Mouse (Mus musculus) hindbrain, embryonic 14.5 days (tissue): ENCODE results near the gene Radil. TPM values are rescaled to one million over a fixed set of nuclear protein-coding genes. Genes with fewer than 3 reads are reported as not detected.
A peak's percentile ranks its signal among the peaks of the same experiment; 100 is the strongest.

Source experiments
- ATAC-seq: fragments of 200-750 bp; cut with Nextera tagmentation; 2 replicates; pipeline ENCODE4 v1.8.0; 2017; ENCODE audit warnings: moderate number of reproducible peaks, mild to moderate bottlenecking, moderate TSS enrichment, moderate library complexity; ENCODE audit not compliant: low FRiP score
- DNase-seq: peaks from one replicate; pipeline ENCODE4 v3.0.0-alpha.2; 2015; ENCODE audit warnings: low spot score
- H3K27ac ChIP-seq: fragments of 300-500 bp; sonication (generic); 2 replicates; pipeline ENCODE4 v1.5.1; 2014; ENCODE audit warnings: mild to moderate bottlenecking, moderate library complexity
- H3K27me3 ChIP-seq: fragments of 300-500 bp; sonication (generic); 2 replicates; pipeline ENCODE4 v1.6.1; 2014; ENCODE audit warnings: mild to moderate bottlenecking, low read length, mixed read lengths; ENCODE audit not compliant: control insufficient read depth, insufficient read depth
- H3K36me3 ChIP-seq: fragments of 300-500 bp; sonication (generic); replicated peaks from 2 replicates; pipeline ENCODE4 v1.6.1; 2014; ENCODE audit not compliant: control insufficient read depth, insufficient read depth
- H3K4me1 ChIP-seq: fragments of 300-500 bp; sonication (generic); replicated peaks from 2 replicates; pipeline ENCODE4 v1.6.1; 2014; ENCODE audit warnings: antibody characterized with exemption, low read length, mixed read lengths; ENCODE audit not compliant: control insufficient read depth, insufficient read depth
- H3K4me2 ChIP-seq: fragments of 300-500 bp; sonication (generic); replicated peaks from 2 replicates; pipeline ENCODE4 v1.6.1; 2014; ENCODE audit warnings: mild to moderate bottlenecking, moderate library complexity
- H3K4me3 ChIP-seq: fragments of 300-500 bp; sonication (generic); replicated peaks from 2 replicates; pipeline ENCODE4 v1.5.1; 2014; ENCODE audit warnings: mild to moderate bottlenecking, low read length
- H3K9ac ChIP-seq: fragments of 300-500 bp; sonication (generic); 2 replicates; pipeline ENCODE4 v1.6.1; 2014
- H3K9me3 ChIP-seq: fragments of 300-500 bp; sonication (generic); 2 replicates; pipeline ENCODE4 v1.6.1; 2016; ENCODE audit warnings: low read length; ENCODE audit not compliant: control insufficient read depth
- WGBS: fragments of 180-500 bp; shearing (Covaris S2); extraction: QIAGEN DNeasy Blood & Tissue Kit; methylation state at CpG from one replicate; pipeline ENCODE4 v1.1.7; 2014; 5-methylcytosine and 5-hydroxymethylcytosine counted together
- polyA plus RNA-seq: library from polyadenylated mRNA; unstranded; fragments of >200 nt; fragmentation: Nextera tagmentation; extraction: Ambion mirVana; gene quantifications from 2 replicates; pipeline ENCODE4 v1.2.1, GENCODE M21; 2014

Gene Radil
- polyA plus RNA-seq, 1 experiment from 2014 or later: 17.4 TPM

DNA sequence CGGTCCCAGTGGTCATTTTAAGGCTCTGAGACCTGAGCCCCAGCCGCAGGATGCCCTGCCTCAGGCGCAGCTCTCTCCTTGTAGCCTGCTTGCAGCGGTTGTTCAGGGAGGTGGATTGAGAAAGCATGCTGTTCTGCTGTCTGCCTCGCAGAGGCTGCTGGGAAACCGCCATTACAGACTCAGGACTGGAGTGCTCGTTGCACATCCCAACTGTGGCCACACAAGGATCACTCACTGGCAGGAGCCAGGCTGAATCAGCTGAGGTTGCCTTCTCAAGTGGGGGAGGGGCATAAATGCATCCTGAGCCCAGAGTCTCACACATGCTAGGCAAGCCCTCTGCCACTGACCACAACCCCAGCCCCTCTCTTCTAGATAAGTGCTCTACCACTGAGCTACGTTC lies 105.2 kb downstream of the Radil start:
- WGBS: 41% methylated on average over 8 of the region's 8 CpGs
- H3K9me3 ChIP-seq: no peaks in the 10 kb centered on the region
- peaks cover 10% of the 10 kb centered on the region for H3K36me3 ChIP-seq
- 0 out of 2 replicates have a peak overlapping the region, but pooled peaks have one; percentile 17 for H3K27ac ChIP-seq
- no peak overlapping the region for H3K4me3 ChIP-seq
- peak overlapping the region; percentile 47; the same call in 1 of the 2 replicates for H3K9ac ChIP-seq
- H3K4me2 ChIP-seq: no peak overlapping the region
- H3K27me3 ChIP-seq: no peaks in the 10 kb centered on the region
- H3K4me1 ChIP-seq: peaks cover 22% of the 10 kb centered on the region; the same call in 1 of the 2 replicates
- ATAC-seq (no peak), DNase-seq (no peak)

DNA sequence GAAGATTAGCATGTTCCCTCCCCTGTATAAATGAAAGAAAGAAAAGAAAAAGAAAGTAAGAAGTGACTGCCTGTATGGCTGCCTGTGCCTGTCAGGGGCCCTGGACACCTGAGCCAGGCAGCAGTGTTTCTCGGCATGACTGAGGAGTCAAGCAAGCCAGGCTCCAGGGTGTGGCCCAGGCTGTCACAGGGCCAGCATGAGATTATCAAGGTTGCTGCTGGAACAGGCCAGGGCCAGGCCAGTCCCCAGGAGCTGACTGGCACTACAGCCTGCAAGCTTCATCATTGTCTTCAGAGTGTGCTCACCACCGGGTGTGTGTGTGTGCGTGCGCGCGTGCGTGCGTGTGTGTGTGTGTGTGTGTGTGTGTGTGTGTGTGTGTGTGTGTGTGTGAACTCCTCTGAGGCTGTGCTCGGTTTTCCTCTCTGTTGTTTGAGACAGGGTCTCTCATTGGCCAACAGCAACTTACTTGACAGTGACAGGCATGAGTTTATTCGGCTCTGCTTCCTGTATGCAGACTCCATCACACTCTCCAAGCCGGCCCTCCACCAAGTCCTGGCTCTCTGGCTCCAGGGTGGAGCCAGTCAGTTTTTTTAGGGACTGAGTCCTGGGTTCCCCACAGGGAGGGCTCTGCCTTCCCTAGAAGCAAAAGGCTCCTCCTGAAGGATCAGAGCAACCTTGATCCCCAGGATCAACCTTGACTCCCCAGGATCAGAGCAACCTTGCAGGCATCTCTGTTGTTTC lies 105.9 kb downstream of the Radil start:
- WGBS: 64% methylated on average over 11 of the region's 11 CpGs
- ATAC-seq (no peak), DNase-seq (no peak)
- Histone ChIP-seq H3K9me3 (no peaks in the 10 kb centered on the region), H3K4me1 (peaks cover 28% of the 10 kb centered on the region), H3K4me3 (no peak overlapping the region), H3K9ac (0 out of 2 replicates have a peak overlapping the region, but pooled peaks have one; percentile 47), H3K4me2 (no peak overlapping the region), H3K27me3 (no peaks in the 10 kb centered on the region), H3K36me3 (peaks cover 3% of the 10 kb centered on the region), H3K27ac (peak overlapping the region; percentile 17; the same call in 1 of the 2 replicates)

DNA sequence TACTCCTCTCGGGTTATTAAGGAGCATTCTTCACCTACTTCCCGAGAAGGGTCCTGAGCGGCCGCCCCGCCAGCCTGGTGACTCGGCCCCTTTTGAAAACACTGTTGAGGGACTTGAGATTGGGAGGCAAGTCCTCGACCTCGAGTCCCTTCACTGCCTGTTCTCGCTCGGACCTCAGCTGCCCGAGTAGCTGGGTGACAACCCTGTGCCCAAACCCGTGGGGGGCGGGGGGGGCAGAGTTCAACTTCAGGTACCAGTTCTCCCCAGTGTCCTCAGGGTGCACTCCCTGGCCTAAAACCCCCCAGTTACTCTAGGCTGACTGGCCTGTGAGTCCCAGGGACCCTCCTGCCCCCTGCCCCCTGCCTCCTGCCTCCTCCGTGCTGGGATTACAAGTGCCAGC lies 106.9 kb downstream of the Radil start:
- H3K9me3 ChIP-seq: no peaks in the 10 kb centered on the region
- peaks cover 3% of the 10 kb centered on the region; the same call in 1 of the 2 replicates for H3K36me3 ChIP-seq
- ATAC-seq (no peak), DNase-seq (no peak)
- H3K4me3 ChIP-seq: no peak overlapping the region
- H3K9ac ChIP-seq: no peak overlapping the region
- H3K4me2 ChIP-seq: no peak overlapping the region
- WGBS: 75% methylated on average over 14 of the region's 14 CpGs
- H3K4me1 ChIP-seq: peaks cover 35% of the 10 kb centered on the region
- H3K27ac ChIP-seq: no peak overlapping the region
- H3K27me3 ChIP-seq: no peaks in the 10 kb centered on the region

- no peak overlapping the region for H3K9ac ChIP-seq
- peaks cover 3% of the 10 kb centered on the region; the same call in 1 of the 2 replicates for H3K36me3 ChIP-seq
- ATAC-seq: no peak
- H3K27ac ChIP-seq: no peak overlapping the region
- H3K4me2 ChIP-seq: no peak overlapping the region
- no peak for DNase-seq
- 67% methylated on average over 15 of the region's 15 CpGs for WGBS
- no peaks in the 10 kb centered on the region for H3K9me3 ChIP-seq
- no peaks in the 10 kb centered on the region for H3K27me3 ChIP-seq
- H3K4me1 ChIP-seq: peaks cover 35% of the 10 kb centered on the region
- no peak overlapping the region for H3K4me3 ChIP-seq
These were observed 107.4 kb downstream of the Radil start for GRCm38 (mm10) chr5:142443514-142443913.

DNA sequence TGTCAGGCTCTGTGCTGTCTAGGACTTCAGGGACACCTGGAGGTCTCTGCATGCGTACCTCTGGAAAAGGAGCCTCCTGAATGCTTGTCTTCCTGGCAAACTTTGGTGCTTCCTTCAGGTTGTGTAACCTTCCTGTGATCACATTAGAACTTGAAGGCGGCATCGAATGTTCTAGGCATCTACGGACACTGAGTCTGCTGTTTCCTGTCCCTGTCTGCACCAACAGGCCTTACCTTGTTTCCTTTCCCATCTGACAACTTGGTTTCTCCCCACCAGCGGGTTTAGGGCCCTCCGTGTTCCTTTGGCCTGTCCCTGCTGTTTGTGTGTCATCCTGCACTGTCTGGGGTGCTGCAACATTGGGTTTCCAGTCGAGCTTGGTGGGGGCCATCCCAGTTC lies 108.9 kb downstream of the Radil start:
- no peak overlapping the region for H3K4me2 ChIP-seq
- H3K4me3 ChIP-seq: no peak overlapping the region
- no peak overlapping the region for H3K27ac ChIP-seq
- H3K9ac ChIP-seq: no peak overlapping the region
- no peaks in the 10 kb centered on the region for H3K27me3 ChIP-seq
- no peaks in the 10 kb centered on the region for H3K9me3 ChIP-seq
- ATAC-seq: no peak
- DNase-seq: no peak
- 84% methylated on average over 7 of the region's 7 CpGs for WGBS
- 0 out of 2 replicates have a peak, but pooled peaks cover 4% of the 10 kb centered on the region for H3K36me3 ChIP-seq
- H3K4me1 ChIP-seq: peaks cover 30% of the 10 kb centered on the region

DNA sequence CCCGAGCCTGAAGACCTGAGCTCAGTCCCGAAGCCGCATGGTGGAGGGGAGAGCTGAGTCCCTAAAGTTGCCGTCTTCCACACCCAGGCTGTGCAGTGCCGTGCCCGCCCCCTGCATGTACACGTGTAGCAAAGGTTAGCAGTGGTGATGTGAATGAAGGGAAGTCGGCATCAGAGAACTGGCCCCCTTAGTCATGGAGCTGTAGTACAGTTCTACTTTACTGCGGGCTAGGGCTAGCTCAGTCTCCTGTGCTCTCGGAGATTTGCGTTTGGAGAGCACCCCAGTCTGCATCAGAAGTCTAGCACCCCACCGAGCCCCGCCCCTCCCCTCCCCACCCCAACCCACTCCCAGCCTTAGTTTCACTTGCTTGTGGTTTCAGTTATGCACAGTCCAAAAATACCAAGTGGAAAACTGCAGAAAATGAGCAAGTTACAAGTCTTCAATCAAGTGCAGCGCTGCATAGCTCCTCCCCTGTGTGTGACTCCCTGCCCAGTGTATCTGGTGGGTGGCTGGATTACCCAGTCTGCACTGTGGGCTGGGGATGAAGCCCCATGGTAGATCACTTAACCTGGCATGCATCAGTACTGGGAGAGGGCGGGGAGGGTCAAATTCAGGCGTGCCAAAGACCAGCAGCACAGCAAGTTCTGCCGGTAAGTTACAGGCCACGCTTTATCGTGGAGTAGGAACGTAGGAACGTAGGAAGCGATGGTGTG lies 109.4 kb downstream of the Radil start:
- WGBS: 55% methylated on average over 22 of the region's 22 CpGs
- 0 out of 2 replicates have a peak overlapping the region, but pooled peaks have one; percentile 24 for H3K9ac ChIP-seq
- no peak overlapping the region for H3K4me3 ChIP-seq
- H3K27ac ChIP-seq: peak overlapping the region; percentile 73
- peaks cover 9% of the 10 kb centered on the region; the same call in 1 of the 2 replicates for H3K36me3 ChIP-seq
- H3K4me2 ChIP-seq: peak overlapping the region; percentile 44
- ATAC-seq (no peak), DNase-seq (no peak)
- H3K27me3 ChIP-seq: no peaks in the 10 kb centered on the region
- no peaks in the 10 kb centered on the region for H3K9me3 ChIP-seq
- peaks cover 30% of the 10 kb centered on the region for H3K4me1 ChIP-seq

GRCm38 (mm10) chr5:142440451-142441147 lies 110.3 kb downstream of the Radil start:
- Histone ChIP-seq H3K36me3 (peaks cover 18% of the 10 kb centered on the region), H3K9me3 (no peaks in the 10 kb centered on the region), H3K4me3 (peak overlapping the region; percentile 9; the same call in 1 of the 2 replicates), H3K27me3 (no peaks in the 10 kb centered on the region), H3K4me1 (peaks cover 26% of the 10 kb centered on the region), H3K4me2 (peak overlapping the region; percentile 44), H3K27ac (peak overlapping the region; percentile 74), H3K9ac (0 out of 2 replicates have a peak overlapping the region, but pooled peaks have one; percentile 24)
- WGBS: 1% methylated on average over 19 of the region's 19 CpGs
- ATAC-seq (peak; percentile 90), DNase-seq (peak; percentile 53)

GRCm38 (mm10) chr5:142439911-142440432 lies 110.9 kb downstream of the Radil start:
- H3K27me3 ChIP-seq: no peaks in the 10 kb centered on the region

More at GRCm38 (mm10) chr5:142439911-142440432, 110.9 kb downstream of the Radil start:
- DNase-seq (no peak), ATAC-seq (peak; percentile 62)
- WGBS: 1% methylated on average over 12 of the region's 12 CpGs
- Histone ChIP-seq H3K36me3 (peaks cover 24% of the 10 kb centered on the region), H3K27ac (peak overlapping the region; percentile 74), H3K4me3 (peak overlapping the region; percentile 9; the same call in 1 of the 2 replicates), H3K4me2 (peak overlapping the region; percentile 44), H3K9me3 (no peaks in the 10 kb centered on the region), H3K4me1 (peaks cover 24% of the 10 kb centered on the region), H3K9ac (0 out of 2 replicates have a peak overlapping the region, but pooled peaks have one; percentile 24)
